Mouse (Mus musculus): ENCODE measurements at regions not wholly inside any gene's neighbourhood (a gene's known extent, or its start where the extent isn't known, plus 50 kb on each side); places are given as distances from the start of the nearest gene placed in this dataset.

- TF ChIP-seq MAX (IDR thresholded peaks at IDR 0.05) (no peak), MYOG (IDR thresholded peaks at IDR 0.05; ENCODE audit: control insufficient read depth, extremely low read depth, insufficient read length) (no peak), MYOD1 (IDR thresholded peaks at IDR 0.05; ENCODE audit: control insufficient read depth, insufficient read length, low read depth) (no peak), CTCF (IDR thresholded peaks at IDR 0.05; ENCODE audit: control insufficient read depth, insufficient read depth, insufficient read length) (no peak), FOSL1 (IDR thresholded peaks at IDR 0.05; ENCODE audit: insufficient read depth, low read length, poor library complexity, severe bottlenecking) (no peak), CEBPB (IDR thresholded peaks at IDR 0.05; ENCODE audit: low read depth) (no peak), USF1 (IDR thresholded peaks at IDR 0.05; ENCODE audit: low read depth) (no peak)
- H3K79me2 ChIP-seq (ENCODE audit: control insufficient read depth, insufficient read depth): no peaks in the 10 kb centered on the region
- no peaks in the 10 kb centered on the region for H3K79me3 ChIP-seq (ENCODE audit: low read depth)
- H3K27me3 ChIP-seq (ENCODE audit: control insufficient read depth, insufficient read depth, insufficient read length): peaks cover 13% of the 10 kb centered on the region
- H3ac ChIP-seq (ENCODE audit: control insufficient read depth, insufficient read length, low read depth): no peak overlapping the region
- no peak overlapping the region for H3K4me3 ChIP-seq (ENCODE audit: insufficient read depth, poor library complexity, severe bottlenecking)
- H3K36me3 ChIP-seq (ENCODE audit: control insufficient read depth, insufficient read depth): no peaks in the 10 kb centered on the region
Measured at GRCm38 (mm10) chr13:53664631-53665230, 191.9 kb upstream of the Msx2 start.

- Histone ChIP-seq H3K27me3 (ENCODE audit: control insufficient read depth, insufficient read depth, insufficient read length) (peaks cover 10% of the 10 kb centered on the region), H3K36me3 (ENCODE audit: control insufficient read depth, insufficient read depth) (no peaks in the 10 kb centered on the region), H3ac (ENCODE audit: control insufficient read depth, insufficient read length, low read depth) (no peak overlapping the region), H3K79me2 (ENCODE audit: control insufficient read depth, insufficient read depth) (no peaks in the 10 kb centered on the region), H3K4me3 (ENCODE audit: insufficient read depth, poor library complexity, severe bottlenecking) (no peak overlapping the region), H3K79me3 (ENCODE audit: low read depth) (no peaks in the 10 kb centered on the region)
- TF ChIP-seq CEBPB (IDR thresholded peaks at IDR 0.05; ENCODE audit: low read depth): no peak
- TF ChIP-seq MAX (IDR thresholded peaks at IDR 0.05): no peak
Measured at GRCm38 (mm10) chr13:53652826-53653225, 180.0 kb upstream of the Msx2 start.

- Histone ChIP-seq H3K36me3 (ENCODE audit: control insufficient read depth, insufficient read depth) (no peaks in the 10 kb centered on the region), H3K27me3 (ENCODE audit: control insufficient read depth, insufficient read depth, insufficient read length) (peaks cover 6% of the 10 kb centered on the region), H3ac (ENCODE audit: control insufficient read depth, insufficient read length, low read depth) (no peak overlapping the region), H3K79me2 (ENCODE audit: control insufficient read depth, insufficient read depth) (no peaks in the 10 kb centered on the region), H3K79me3 (ENCODE audit: low read depth) (no peaks in the 10 kb centered on the region), H3K4me3 (ENCODE audit: insufficient read depth, poor library complexity, severe bottlenecking) (no peak overlapping the region)
- TF ChIP-seq USF1 (IDR thresholded peaks at IDR 0.05; ENCODE audit: low read depth) (no peak), CEBPB (IDR thresholded peaks at IDR 0.05; ENCODE audit: low read depth) (no peak), FOSL1 (IDR thresholded peaks at IDR 0.05; ENCODE audit: insufficient read depth, low read length, poor library complexity, severe bottlenecking) (no peak), MYOG (IDR thresholded peaks at IDR 0.05; ENCODE audit: control insufficient read depth, extremely low read depth, insufficient read length) (no peak), MYOD1 (IDR thresholded peaks at IDR 0.05; ENCODE audit: control insufficient read depth, insufficient read length, low read depth) (no peak)
Measured at GRCm38 (mm10) chr13:53648353-53648752, 175.5 kb upstream of the Msx2 start.

- peaks cover 18% of the 10 kb centered on the region for H3K27me3 ChIP-seq (ENCODE audit: control insufficient read depth, insufficient read depth, insufficient read length)
- H3K36me3 ChIP-seq (ENCODE audit: control insufficient read depth, insufficient read depth): no peaks in the 10 kb centered on the region
- H3K79me2 ChIP-seq (ENCODE audit: control insufficient read depth, insufficient read depth): no peaks in the 10 kb centered on the region
- TF ChIP-seq MAX (IDR thresholded peaks at IDR 0.05) (no peak), CTCF (IDR thresholded peaks at IDR 0.05; ENCODE audit: control insufficient read depth, insufficient read depth, insufficient read length) (no peak), FOSL1 (IDR thresholded peaks at IDR 0.05; ENCODE audit: insufficient read depth, low read length, poor library complexity, severe bottlenecking) (no peak), USF1 (IDR thresholded peaks at IDR 0.05; ENCODE audit: low read depth) (no peak), MYOG (IDR thresholded peaks at IDR 0.05; ENCODE audit: control insufficient read depth, extremely low read depth, insufficient read length) (no peak), MYOD1 (IDR thresholded peaks at IDR 0.05; ENCODE audit: control insufficient read depth, insufficient read length, low read depth) (no peak), CEBPB (IDR thresholded peaks at IDR 0.05; ENCODE audit: low read depth) (no peak)
- no peaks in the 10 kb centered on the region for H3K79me3 ChIP-seq (ENCODE audit: low read depth)
- H3K4me3 ChIP-seq (ENCODE audit: insufficient read depth, poor library complexity, severe bottlenecking): no peak overlapping the region
- H3ac ChIP-seq (ENCODE audit: control insufficient read depth, insufficient read length, low read depth): no peak overlapping the region
Measured at GRCm38 (mm10) chr13:53642557-53642956, 169.7 kb upstream of the Msx2 start.

- Histone ChIP-seq H3ac (ENCODE audit: control insufficient read depth, insufficient read length, low read depth) (no peak overlapping the region), H3K79me3 (ENCODE audit: low read depth) (no peaks in the 10 kb centered on the region), H3K27me3 (ENCODE audit: control insufficient read depth, insufficient read depth, insufficient read length) (peaks cover 27% of the 10 kb centered on the region), H3K4me3 (ENCODE audit: insufficient read depth, poor library complexity, severe bottlenecking) (no peak overlapping the region), H3K79me2 (ENCODE audit: control insufficient read depth, insufficient read depth) (no peaks in the 10 kb centered on the region), H3K36me3 (ENCODE audit: control insufficient read depth, insufficient read depth) (no peaks in the 10 kb centered on the region)
- TF ChIP-seq CTCF (IDR thresholded peaks at IDR 0.05; ENCODE audit: control insufficient read depth, insufficient read depth, insufficient read length): no peak
- TF ChIP-seq USF1 (IDR thresholded peaks at IDR 0.05; ENCODE audit: low read depth): no peak
- TF ChIP-seq MYOD1 (IDR thresholded peaks at IDR 0.05; ENCODE audit: control insufficient read depth, insufficient read length, low read depth): no peak
- no peak for TF ChIP-seq MYOG (IDR thresholded peaks at IDR 0.05; ENCODE audit: control insufficient read depth, extremely low read depth, insufficient read length)
- no peak for TF ChIP-seq MAX (IDR thresholded peaks at IDR 0.05)
- TF ChIP-seq FOSL1 (IDR thresholded peaks at IDR 0.05; ENCODE audit: insufficient read depth, low read length, poor library complexity, severe bottlenecking): no peak
- TF ChIP-seq CEBPB (IDR thresholded peaks at IDR 0.05; ENCODE audit: low read depth): no peak
Measured at GRCm38 (mm10) chr13:53639584-53639983, 166.7 kb upstream of the Msx2 start.

- no peaks in the 10 kb centered on the region for H3K79me3 ChIP-seq (ENCODE audit: low read depth)
- H3K79me2 ChIP-seq (ENCODE audit: control insufficient read depth, insufficient read depth): no peaks in the 10 kb centered on the region
- H3ac ChIP-seq (ENCODE audit: control insufficient read depth, insufficient read length, low read depth): no peak overlapping the region
- H3K36me3 ChIP-seq (ENCODE audit: control insufficient read depth, insufficient read depth): no peaks in the 10 kb centered on the region
- TF ChIP-seq FOSL1 (IDR thresholded peaks at IDR 0.05; ENCODE audit: insufficient read depth, low read length, poor library complexity, severe bottlenecking) (no peak), MYOD1 (IDR thresholded peaks at IDR 0.05; ENCODE audit: control insufficient read depth, insufficient read length, low read depth) (no peak), MAX (IDR thresholded peaks at IDR 0.05) (no peak), CEBPB (IDR thresholded peaks at IDR 0.05; ENCODE audit: low read depth) (no peak), CTCF (IDR thresholded peaks at IDR 0.05; ENCODE audit: control insufficient read depth, insufficient read depth, insufficient read length) (no peak), MYOG (IDR thresholded peaks at IDR 0.05; ENCODE audit: control insufficient read depth, extremely low read depth, insufficient read length) (no peak), USF1 (IDR thresholded peaks at IDR 0.05; ENCODE audit: low read depth) (no peak)
- H3K27me3 ChIP-seq (ENCODE audit: control insufficient read depth, insufficient read depth, insufficient read length): peaks cover 30% of the 10 kb centered on the region
- H3K4me3 ChIP-seq (ENCODE audit: insufficient read depth, poor library complexity, severe bottlenecking): no peak overlapping the region
Measured at GRCm38 (mm10) chr13:53639115-53639514, 166.2 kb upstream of the Msx2 start.

Measured in C2C12 (cell line).